Comparison of ENCODE assay signal across 8 mouse cellular contexts in the genomic region with DNA sequence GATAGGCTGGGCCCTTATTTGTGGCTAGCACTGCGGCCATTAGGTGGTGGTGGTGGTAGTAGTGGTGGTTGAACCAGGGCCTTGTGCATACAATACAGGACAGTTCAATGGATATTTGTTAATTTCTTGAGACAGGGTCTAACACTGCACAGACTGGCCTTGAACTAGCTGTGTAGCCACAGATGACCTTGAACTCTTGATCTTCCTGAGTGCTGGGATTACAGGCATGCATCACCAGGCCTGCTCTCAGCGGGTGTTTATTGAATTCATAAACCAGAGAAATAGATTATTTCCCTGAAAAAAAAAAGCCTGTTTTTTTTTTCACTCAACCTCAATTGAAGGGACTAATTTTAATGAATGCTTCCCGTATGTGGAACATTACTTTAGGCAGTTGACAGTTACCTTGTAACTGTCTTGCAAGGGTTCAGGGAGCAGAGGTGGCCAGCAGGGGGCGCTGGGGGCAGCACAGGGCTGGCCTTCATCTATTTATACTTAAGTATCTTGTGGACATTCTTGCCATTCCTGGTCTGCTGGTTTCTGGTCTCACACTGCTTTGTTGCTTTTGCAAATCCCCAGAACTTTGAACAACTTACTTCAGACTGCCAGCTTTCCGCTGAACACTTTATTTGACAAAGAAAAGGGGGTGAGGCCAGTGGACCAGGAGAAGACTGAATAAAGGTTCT. TPM values are rescaled to one million over a fixed set of nuclear protein-coding genes. Genes with fewer than 3 reads are reported as not detected.
DNase-seq lines count a peak whose midpoint lies in the region; ATAC-seq lines count a peak whose summit lies in the region.

No protein-coding gene starts in this region.

- DNase-seq in forebrain, embryonic 10.5 days (ENCODE audit: extremely low spot score, low spot score), result peak; percentile 76
- DNase-seq in R1 (ENCODE audit: low read depth, low spot score), result peak; percentile 95
- DNase-seq in cerebellum, postnatal 36 days, result peak; percentile 81 to 85
- no peak for DNase-seq in heart, embryonic 10.5 days (ENCODE audit: low spot score)
- DNase-seq in layer of hippocampus, postnatal 25 days (ENCODE audit: extremely low spot score in 1 of 2, low spot score in 1 of 2), result peak; percentile 48 to 79

- H3K9ac ChIP-seq in forebrain, embryonic 16.5 days (replicated peaks; ENCODE audit: low read depth, low read length), result no peak overlapping the region
- no peak overlapping the region for H3K9ac ChIP-seq in stomach, embryonic 14.5 days (replicated peaks; ENCODE audit: low read depth, low read length)

- no peak overlapping the region; the same call in 1 of the 2 replicates for H3K27ac ChIP-seq in forebrain, embryonic 10.5 days
- no peak overlapping the region for H3K27ac ChIP-seq in forebrain, embryonic 16.5 days (ENCODE audit: low read length)
- H3K27ac ChIP-seq in heart, embryonic 10.5 days, result peak overlapping the region; percentile 38; the same call in 1 of the 2 replicates
- no peak overlapping the region for H3K27ac ChIP-seq in stomach, embryonic 14.5 days (ENCODE audit: low read length)

- 48% methylated on average over 5 of the region's 5 CpGs for WGBS in forebrain, embryonic 10.5 days
- WGBS in forebrain, embryonic 16.5 days, result 42% methylated on average over 5 of the region's 5 CpGs
- WGBS in heart, embryonic 10.5 days, result 47% methylated on average over 5 of the region's 5 CpGs
- WGBS in stomach, embryonic 14.5 days, result 40% methylated on average over 5 of the region's 5 CpGs

- no peaks in the 10 kb centered on the region for H3K36me3 ChIP-seq in forebrain, embryonic 10.5 days (replicated peaks)
- H3K36me3 ChIP-seq in forebrain, embryonic 16.5 days (ENCODE audit: control insufficient read depth, insufficient read depth), result no peaks in the 10 kb centered on the region
- H3K36me3 ChIP-seq in heart, embryonic 10.5 days, result no peaks in the 10 kb centered on the region
- no peaks in the 10 kb centered on the region for H3K36me3 ChIP-seq in stomach, embryonic 14.5 days (ENCODE audit: control insufficient read depth, insufficient read depth, low read length)

- no peaks in the 10 kb centered on the region for H3K9me3 ChIP-seq in forebrain, embryonic 10.5 days
- no peaks in the 10 kb centered on the region for H3K9me3 ChIP-seq in forebrain, embryonic 16.5 days (ENCODE audit: control insufficient read depth, low read length)
- no peaks in the 10 kb centered on the region for H3K9me3 ChIP-seq in heart, embryonic 10.5 days
- no peaks in the 10 kb centered on the region for H3K9me3 ChIP-seq in stomach, embryonic 14.5 days (ENCODE audit: control insufficient read depth, low read depth, low read length)

- H3K4me2 ChIP-seq in forebrain, embryonic 16.5 days (ENCODE audit: low read length), result no peak overlapping the region
- H3K4me2 ChIP-seq in stomach, embryonic 14.5 days (replicated peaks; ENCODE audit: low read depth, low read length), result no peak overlapping the region

- H3K4me1 ChIP-seq in forebrain, embryonic 10.5 days, result peaks cover 5% of the 10 kb centered on the region
- H3K4me1 ChIP-seq in forebrain, embryonic 16.5 days (replicated peaks; ENCODE audit: control insufficient read depth, insufficient read depth, low read length), result peaks cover 8% of the 10 kb centered on the region
- H3K4me1 ChIP-seq in heart, embryonic 10.5 days, result peaks cover 6% of the 10 kb centered on the region
- H3K4me1 ChIP-seq in stomach, embryonic 14.5 days (ENCODE audit: control insufficient read depth, insufficient read depth, low read length), result no peaks in the 10 kb centered on the region

- ATAC-seq in forebrain, embryonic 16.5 days, result no peak
- 0 out of 2 replicates have a peak, but pooled peaks have one; percentile 36 for ATAC-seq in megakaryocyte-erythroid progenitor cell, adult 5-6 weeks (replicated peaks; ENCODE audit: low FRiP score, low TSS enrichment, poor library complexity, severe bottlenecking)
- peak; percentile 49; the same call in 1 of the 2 replicates for ATAC-seq in stomach, embryonic 14.5 days (ENCODE audit: insufficient number of reproducible peaks, insufficient read depth, low FRiP score, low read depth)

- no peak overlapping the region for H3K4me3 ChIP-seq in forebrain, embryonic 10.5 days
- no peak overlapping the region for H3K4me3 ChIP-seq in forebrain, embryonic 16.5 days (replicated peaks; ENCODE audit: low read length)
- H3K4me3 ChIP-seq in heart, embryonic 10.5 days, result no peak overlapping the region
- no peak overlapping the region for H3K4me3 ChIP-seq in stomach, embryonic 14.5 days (ENCODE audit: low read depth, low read length)

- peaks cover 36% of the 10 kb centered on the region for H3K27me3 ChIP-seq in forebrain, embryonic 10.5 days (ENCODE audit: poor library complexity, severe bottlenecking)
- peaks cover 1% of the 10 kb centered on the region; the same call in 1 of the 2 replicates for H3K27me3 ChIP-seq in forebrain, embryonic 16.5 days (replicated peaks; ENCODE audit: control insufficient read depth, insufficient read depth, low read length)
- peaks cover 16% of the 10 kb centered on the region for H3K27me3 ChIP-seq in heart, embryonic 10.5 days (ENCODE audit: insufficient read depth, poor library complexity, severe bottlenecking)
- H3K27me3 ChIP-seq in stomach, embryonic 14.5 days (ENCODE audit: control insufficient read depth, insufficient read depth, low read length), result no peaks in the 10 kb centered on the region

RNA-seq across cellular contexts. Expression of a gene that starts 8.6 kb away (rescaled TPM):
- 0.92 and 0.99 TPM in 2 replicates for polyA plus RNA-seq in forebrain, embryonic 10.5 days (2016; fragmentation: Nextera tagmentation; extraction: Ambion mirVana)
- 6.8 and 10.1 TPM in 2 replicates for polyA plus RNA-seq in forebrain, embryonic 16.5 days (2015; fragmentation: Nextera tagmentation; extraction: Ambion mirVana)
- polyA plus RNA-seq in heart, embryonic 10.5 days (2016; fragmentation: Nextera tagmentation; extraction: Ambion mirVana), result 0.31 and 0.40 TPM in 2 replicates
- total RNA-seq in layer of hippocampus, postnatal 25 days (2021), result 10 to 100 TPM; 14.0 to 15.6 TPM
- total RNA-seq in megakaryocyte-erythroid progenitor cell, adult 5-6 weeks (2014; fragmentation: Nextera tagmentation), result not detected in 2 replicates
- not detected in 2 replicates for total RNA-seq in megakaryocyte-erythroid progenitor cell, adult 5-6 weeks (2017)
- polyA plus RNA-seq in stomach, embryonic 14.5 days (2014; fragmentation: Nextera tagmentation; extraction: Ambion mirVana), result 1.9 and 2.0 TPM in 2 replicates

RNA-seq across cellular contexts. Expression of a gene that starts 53.0 kb away (rescaled TPM):
- polyA plus RNA-seq in forebrain, embryonic 10.5 days (2016; fragmentation: Nextera tagmentation; extraction: Ambion mirVana), result 21.2 and 21.9 TPM in 2 replicates
- polyA plus RNA-seq in forebrain, embryonic 16.5 days (2015; fragmentation: Nextera tagmentation; extraction: Ambion mirVana), result 25.3 and 25.9 TPM in 2 replicates
- 20.0 and 23.2 TPM in 2 replicates for polyA plus RNA-seq in heart, embryonic 10.5 days (2016; fragmentation: Nextera tagmentation; extraction: Ambion mirVana)
- 10 to 100 TPM; 27.7 to 31.6 TPM for total RNA-seq in layer of hippocampus, postnatal 25 days (2021)
- 13.2 and 20.7 TPM in 2 replicates for total RNA-seq in megakaryocyte-erythroid progenitor cell, adult 5-6 weeks (2014; fragmentation: Nextera tagmentation)
- total RNA-seq in megakaryocyte-erythroid progenitor cell, adult 5-6 weeks (2017), result 20.0 and 20.4 TPM in 2 replicates
- 22.9 and 23.4 TPM in 2 replicates for polyA plus RNA-seq in stomach, embryonic 14.5 days (2014; fragmentation: Nextera tagmentation; extraction: Ambion mirVana)
